Mouse (Mus musculus) cortical plate, adult 2 months (tissue): Measurements from ENCODE around the gene Disp1.

Source experiments
- CTCF ChIP-seq: fragments of 200-500 bp; IDR thresholded peaks from 2 replicates; pipeline ENCODE4 v1.5.1; 2011; ENCODE audit warnings: mild to moderate bottlenecking, control low read depth, low read length; ENCODE audit not compliant: insufficient read depth; ENCODE audit errors: extremely low read depth
- POLR2A ChIP-seq: fragments of 200-500 bp; IDR thresholded peaks from 2 replicates; pipeline ENCODE4 v1.6.1; 2011; ENCODE audit warnings: mild to moderate bottlenecking, low read length, control low read depth; ENCODE audit not compliant: insufficient read depth; ENCODE audit errors: extremely low read depth

DNA sequence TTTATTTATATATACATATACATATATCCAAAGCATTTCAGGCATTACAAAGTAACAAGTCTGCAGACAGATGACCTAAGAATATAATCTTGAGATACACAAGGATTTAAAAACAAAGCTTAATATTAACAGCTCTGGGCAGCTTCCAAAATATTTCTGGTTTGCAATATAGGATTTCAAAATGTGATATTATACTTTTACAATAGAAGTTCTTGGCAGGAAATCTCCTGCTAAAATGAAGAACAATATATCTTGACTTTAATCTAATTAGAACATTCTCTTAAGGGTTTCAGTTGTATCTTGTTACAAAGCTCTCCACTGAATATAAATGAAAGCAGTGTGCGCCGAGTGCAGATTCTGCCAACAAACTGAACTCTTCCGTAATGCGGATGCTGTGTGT lies 68.0 kb downstream of the Disp1 start:
- no peak for TF ChIP-seq CTCF
- TF ChIP-seq POLR2A, result no peak
